Mouse (Mus musculus) embryonic facial prominence, embryonic 14.5 days (tissue): ENCODE data around the gene Etv6. TPM values are rescaled to one million over a fixed set of nuclear protein-coding genes. Genes with fewer than 3 reads are reported as not detected.

Experiments used
- ATAC-seq: fragments of 200-750 bp; cut with Nextera tagmentation; 2 replicates; pipeline ENCODE4 v1.8.0; 2017; ENCODE audit warnings: low read depth, moderate number of reproducible peaks, moderate TSS enrichment
- DNase-seq: peaks from one replicate; pipeline ENCODE4 v3.0.0-alpha.2; 2015; ENCODE audit warnings: low spot score
- H3K27ac ChIP-seq: fragments of 300-500 bp; sonication (generic); replicated peaks from 2 replicates; pipeline ENCODE4 v1.5.1; 2014; ENCODE audit warnings: low read depth, mild to moderate bottlenecking, low read length, moderate library complexity
- H3K27me3 ChIP-seq: fragments of 300-500 bp; sonication (generic); replicated peaks from 2 replicates; pipeline ENCODE4 v1.6.1; 2014; ENCODE audit warnings: low read length; ENCODE audit not compliant: control insufficient read depth, insufficient read depth
- H3K36me3 ChIP-seq: fragments of 300-500 bp; sonication (generic); 2 replicates; pipeline ENCODE4 v1.6.1; 2014; ENCODE audit warnings: low read length, mixed read lengths; ENCODE audit not compliant: control insufficient read depth, insufficient read depth
- H3K4me1 ChIP-seq: fragments of 300-500 bp; sonication (generic); 2 replicates; pipeline ENCODE4 v1.6.1; 2014; ENCODE audit warnings: antibody characterized with exemption, low read length; ENCODE audit not compliant: control insufficient read depth, insufficient read depth
- H3K4me2 ChIP-seq: fragments of 300-500 bp; sonication (generic); 2 replicates; pipeline ENCODE4 v1.6.1; 2014; ENCODE audit warnings: low read depth, mild to moderate bottlenecking, low read length, moderate library complexity, mixed read lengths
- H3K4me3 ChIP-seq: fragments of 300-500 bp; sonication (generic); 2 replicates; pipeline ENCODE4 v1.5.1; 2014; ENCODE audit warnings: low read depth, mild to moderate bottlenecking, low read length
- H3K9ac ChIP-seq: fragments of 300-500 bp; sonication (generic); 2 replicates; pipeline ENCODE4 v1.6.1; 2014; ENCODE audit warnings: low read depth, mild to moderate bottlenecking, low read length, moderate library complexity, mixed read lengths
- H3K9me3 ChIP-seq: fragments of 300-500 bp; sonication (generic); 2 replicates; pipeline ENCODE4 v1.6.1; 2016; ENCODE audit warnings: low read length; ENCODE audit not compliant: control insufficient read depth
- WGBS: fragments of 180-500 bp; shearing (Covaris S2); extraction: QIAGEN DNeasy Blood & Tissue Kit; methylation state at CpG from one replicate; pipeline ENCODE4 v1.1.7; 2014; 5-methylcytosine and 5-hydroxymethylcytosine counted together
- polyA plus RNA-seq: library from polyadenylated mRNA; unstranded; fragments of >200 nt; fragmentation: Nextera tagmentation; extraction: Ambion mirVana; gene quantifications from 2 replicates; pipeline ENCODE4 v1.2.1, GENCODE M21; 2014

The Etv6 gene
- polyA plus RNA-seq, 1 experiment from 2014 or later: 12.4 TPM

GRCm38 (mm10) chr6:134047974-134048373, 12.5 kb downstream of the Etv6 start:
- no peak for ATAC-seq
- H3K36me3 ChIP-seq: no peaks in the 10 kb centered on the region
- DNase-seq: no peak
- H3K4me3 ChIP-seq: no peak overlapping the region
- H3K4me2 ChIP-seq: no peak overlapping the region
- no peak overlapping the region for H3K27ac ChIP-seq
- no peaks in the 10 kb centered on the region for H3K27me3 ChIP-seq
- H3K4me1 ChIP-seq: peaks cover 22% of the 10 kb centered on the region; the same call in 1 of the 2 replicates
- H3K9me3 ChIP-seq: no peaks in the 10 kb centered on the region
- H3K9ac ChIP-seq: no peak overlapping the region
- WGBS: 83% methylated on average over 6 of the region's 6 CpGs

- no peak overlapping the region for H3K4me3 ChIP-seq
- H3K9ac ChIP-seq: no peak overlapping the region
- DNase-seq (no peak), ATAC-seq (no peak)
- no peaks in the 10 kb centered on the region for H3K27me3 ChIP-seq
- H3K4me2 ChIP-seq: no peak overlapping the region
- peaks cover 19% of the 10 kb centered on the region; the same call in 1 of the 2 replicates for H3K4me1 ChIP-seq
- H3K27ac ChIP-seq: no peak overlapping the region
- WGBS: 82% methylated on average over 6 of the region's 6 CpGs
- H3K9me3 ChIP-seq: no peaks in the 10 kb centered on the region
- H3K36me3 ChIP-seq: no peaks in the 10 kb centered on the region
These were observed 13.5 kb downstream of the Etv6 start for GRCm38 (mm10) chr6:134048965-134049364.

DNA sequence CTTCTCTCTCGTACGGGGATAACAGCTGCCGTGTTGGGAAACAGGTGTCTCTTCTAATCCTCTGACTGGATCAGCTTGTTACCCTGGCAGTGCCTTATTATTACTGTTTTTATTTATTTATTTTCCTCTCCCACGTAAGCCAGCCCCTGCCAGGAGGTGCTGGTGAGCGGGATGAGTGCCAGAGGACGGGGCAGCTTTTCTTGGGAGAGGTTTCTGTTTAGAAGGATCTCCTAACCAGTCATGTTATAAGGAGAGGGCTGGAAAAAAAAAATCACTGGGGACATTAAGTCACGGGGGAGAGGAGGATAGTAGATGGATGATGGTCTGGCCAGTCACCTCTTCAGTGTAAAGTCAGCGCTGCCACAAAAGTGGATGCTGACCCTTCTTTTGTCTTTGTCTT, 15.0 kb downstream of the Etv6 start:
- Histone ChIP-seq H3K27me3 (no peaks in the 10 kb centered on the region), H3K4me3 (no peak overlapping the region), H3K36me3 (no peaks in the 10 kb centered on the region), H3K9me3 (no peaks in the 10 kb centered on the region), H3K27ac (no peak overlapping the region), H3K4me1 (peaks cover 5% of the 10 kb centered on the region; the same call in 1 of the 2 replicates), H3K4me2 (no peak overlapping the region), H3K9ac (no peak overlapping the region)
- ATAC-seq (no peak; the same call in 1 of the 2 replicates), DNase-seq (no peak)
- 86% methylated on average over 8 of the region's 8 CpGs for WGBS

- Histone ChIP-seq H3K9ac (no peak overlapping the region), H3K27me3 (no peaks in the 10 kb centered on the region), H3K36me3 (no peaks in the 10 kb centered on the region), H3K4me1 (no peaks in the 10 kb centered on the region), H3K27ac (no peak overlapping the region), H3K4me3 (no peak overlapping the region), H3K9me3 (no peaks in the 10 kb centered on the region), H3K4me2 (no peak overlapping the region)
- ATAC-seq: no peak
- WGBS: 68% methylated on average over 7 of the region's 7 CpGs
- DNase-seq: no peak
These were observed 16.4 kb downstream of the Etv6 start for GRCm38 (mm10) chr6:134051950-134052349.

GRCm38 (mm10) chr6:134053146-134053545, 17.6 kb downstream of the Etv6 start:
- WGBS: 84% methylated on average over 10 of the region's 10 CpGs
- H3K4me1 ChIP-seq: no peaks in the 10 kb centered on the region
- H3K4me2 ChIP-seq: no peak overlapping the region
- H3K27me3 ChIP-seq: no peaks in the 10 kb centered on the region
- H3K27ac ChIP-seq: no peak overlapping the region
- no peak overlapping the region for H3K9ac ChIP-seq
- no peaks in the 10 kb centered on the region for H3K36me3 ChIP-seq
- no peak overlapping the region for H3K4me3 ChIP-seq
- ATAC-seq (no peak), DNase-seq (no peak)
- H3K9me3 ChIP-seq: no peaks in the 10 kb centered on the region

- Histone ChIP-seq H3K9me3 (no peaks in the 10 kb centered on the region), H3K4me2 (no peak overlapping the region), H3K27ac (no peak overlapping the region), H3K27me3 (no peaks in the 10 kb centered on the region), H3K36me3 (no peaks in the 10 kb centered on the region), H3K4me1 (no peaks in the 10 kb centered on the region), H3K9ac (no peak overlapping the region), H3K4me3 (no peak overlapping the region)
- 67% methylated on average over 7 of the region's 7 CpGs for WGBS
- DNase-seq: no peak
- no peak for ATAC-seq
These were observed 18.1 kb downstream of the Etv6 start for GRCm38 (mm10) chr6:134053566-134053965.

DNA sequence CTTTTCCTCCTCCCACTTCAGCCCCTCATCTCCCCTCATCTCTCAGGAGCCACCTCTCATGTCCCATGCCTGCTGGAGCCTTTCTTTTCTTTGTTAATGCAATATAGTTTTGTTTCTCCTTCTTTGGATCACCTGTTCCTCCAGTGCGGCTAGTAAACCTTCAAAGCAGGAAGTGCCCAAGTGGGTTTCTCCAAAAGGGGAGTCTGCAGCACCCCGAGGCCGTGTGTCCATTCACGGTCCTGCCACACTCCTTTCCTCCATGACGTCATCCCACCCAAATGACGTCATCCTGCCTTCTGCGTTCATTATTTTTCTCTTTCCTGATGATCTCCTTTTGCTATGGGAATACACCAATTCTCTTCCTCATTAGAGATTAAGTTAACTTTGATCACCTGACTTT, 20.1 kb downstream of the Etv6 start:
- DNase-seq (no peak), ATAC-seq (no peak)
- H3K4me1 ChIP-seq: no peaks in the 10 kb centered on the region
- no peaks in the 10 kb centered on the region for H3K27me3 ChIP-seq
- no peak overlapping the region for H3K9ac ChIP-seq
- 76% methylated on average over 7 of the region's 7 CpGs for WGBS
- no peak overlapping the region for H3K4me2 ChIP-seq
- no peaks in the 10 kb centered on the region for H3K36me3 ChIP-seq
- H3K27ac ChIP-seq: no peak overlapping the region
- H3K4me3 ChIP-seq: no peak overlapping the region
- no peaks in the 10 kb centered on the region for H3K9me3 ChIP-seq

GRCm38 (mm10) chr6:134058451-134058850, 23.0 kb downstream of the Etv6 start:
- DNase-seq (no peak), ATAC-seq (no peak)
- Histone ChIP-seq H3K4me2 (no peak overlapping the region), H3K4me3 (no peak overlapping the region), H3K27ac (no peak overlapping the region), H3K27me3 (no peaks in the 10 kb centered on the region), H3K36me3 (no peaks in the 10 kb centered on the region), H3K9ac (no peak overlapping the region), H3K9me3 (no peaks in the 10 kb centered on the region), H3K4me1 (0 out of 2 replicates have a peak, but pooled peaks cover 5% of the 10 kb centered on the region)
- 66% methylated on average over 4 of the region's 4 CpGs for WGBS

DNA sequence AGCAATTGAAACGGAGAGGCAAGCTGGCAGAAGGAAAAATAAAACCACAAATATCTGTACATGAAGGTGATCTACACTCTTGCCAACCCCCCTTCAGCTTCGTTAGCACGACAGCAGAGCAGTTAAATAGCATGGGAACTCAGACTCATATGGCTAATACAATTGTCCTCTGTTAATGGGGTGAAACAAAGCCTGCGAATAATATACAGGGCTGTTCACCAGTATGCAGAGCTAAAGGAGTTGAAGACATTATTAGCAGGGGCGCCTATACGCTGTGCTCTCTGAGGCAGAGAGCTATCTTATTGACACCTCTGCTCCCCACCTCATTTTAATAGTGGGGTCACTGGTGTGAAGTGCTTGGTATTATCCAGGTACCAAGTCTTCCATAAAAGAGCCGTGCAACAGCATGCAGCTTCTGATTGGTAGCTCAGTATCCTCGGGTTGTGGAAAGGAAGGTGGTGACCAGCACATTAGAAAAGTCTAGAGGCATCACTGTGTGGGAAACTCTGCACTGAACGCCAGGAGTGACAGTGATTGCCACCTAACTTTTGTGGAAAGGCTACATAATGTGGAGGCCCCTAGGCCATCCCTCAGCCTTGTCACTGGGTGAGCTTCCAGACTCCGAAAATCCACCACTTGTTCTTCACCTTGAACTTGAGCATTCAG, 23.5 kb downstream of the Etv6 start:
- ATAC-seq: no peak
- Histone ChIP-seq H3K36me3 (no peaks in the 10 kb centered on the region), H3K9ac (no peak overlapping the region), H3K4me2 (no peak overlapping the region), H3K27ac (no peak overlapping the region), H3K9me3 (no peaks in the 10 kb centered on the region), H3K4me1 (0 out of 2 replicates have a peak, but pooled peaks cover 5% of the 10 kb centered on the region), H3K4me3 (no peak overlapping the region), H3K27me3 (no peaks in the 10 kb centered on the region)
- no peak for DNase-seq
- WGBS: 77% methylated on average over 10 of the region's 10 CpGs
